Mouse (Mus musculus): ENCODE data around the gene Eya4.

- TF ChIP-seq EP300 (IDR thresholded peaks at IDR 0.05) (no peak), CTCF (IDR thresholded peaks at IDR 0.05) (no peak)
Observed at GRCm38 (mm10) chr10:23081548-23081828, 269.1 kb downstream of the Eya4 start.
